In the genomic region with DNA sequence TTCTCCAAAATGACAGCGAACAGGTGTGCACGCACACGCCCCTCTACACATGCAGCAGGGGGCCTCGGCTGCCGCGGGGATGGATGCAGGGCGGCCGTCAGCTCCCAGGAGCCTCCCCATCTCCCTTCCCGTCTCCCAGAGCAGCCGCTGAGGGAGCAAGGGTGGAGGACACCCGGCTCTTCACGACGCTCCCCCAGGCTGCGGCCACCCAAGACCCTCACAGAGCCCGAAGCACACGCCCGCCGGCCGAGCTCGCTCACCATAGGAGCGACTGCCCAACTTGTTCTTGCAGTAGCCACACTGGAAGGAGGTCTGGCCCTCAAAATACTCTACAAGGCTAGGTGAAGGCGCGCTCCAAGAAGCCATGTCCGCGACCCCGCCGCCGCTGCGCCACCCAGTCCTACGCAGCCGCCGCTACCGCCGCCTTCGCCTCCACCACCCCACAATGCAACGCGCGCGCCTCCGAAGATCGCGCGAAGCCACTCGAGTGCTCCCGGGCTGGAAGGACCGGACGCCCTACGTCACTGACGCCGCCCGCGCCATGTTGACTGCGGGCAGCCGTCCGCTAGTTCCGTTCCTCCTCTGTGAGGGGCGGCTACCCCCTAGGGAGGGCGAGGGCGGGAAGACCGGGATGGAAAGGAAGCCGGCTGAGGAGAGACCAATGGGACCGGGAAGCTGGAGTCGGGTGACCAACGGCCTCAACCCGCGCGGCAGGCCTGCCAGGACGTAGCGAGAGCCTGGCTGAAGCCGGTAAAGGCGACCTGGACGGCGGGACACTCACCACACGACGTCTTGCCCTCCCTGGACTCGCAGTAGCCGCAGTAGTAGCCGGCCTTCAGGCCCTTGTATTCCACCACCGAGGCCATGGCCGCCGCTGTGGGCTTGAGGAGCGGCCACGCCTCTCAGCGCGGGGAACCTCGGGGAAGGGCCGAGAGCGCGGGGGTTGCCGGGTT, we compare ENCODE assay signal across 8 mouse cellular contexts. TPM values are rescaled to one million over a fixed set of nuclear protein-coding genes. Genes with fewer than 3 reads are reported as not detected.
DNase-seq lines count a peak whose midpoint lies in the region; ATAC-seq lines count a peak whose summit lies in the region.

No protein-coding gene starts in this region.

- peak overlapping the region; percentile 99 for H3K9ac ChIP-seq in hindbrain, embryonic 15.5 days

- ATAC-seq in hindbrain, embryonic 15.5 days (ENCODE audit: low FRiP score, low read depth) = peak; percentile 98

- DNase-seq in T-cell, adult 2 months (ENCODE audit: low spot score) = peak; percentile 93
- DNase-seq in cerebellum, postnatal 36 days = peak; percentile 97 to 98
- DNase-seq in frontal cortex, postnatal 36 days (ENCODE audit: low spot score in 2 of 2) = peak; percentile 97 to 98
- peak; percentile 92 for DNase-seq in left cerebral cortex, adult 11 months (ENCODE audit: low spot score)
- DNase-seq in lung, postnatal 4 days = peak; percentile 99
- DNase-seq in retina, postnatal 7 days (ENCODE audit: low read depth, low spot score) = peak; percentile 97
- peak; percentile 98 for DNase-seq in urinary bladder, adult 2 months (ENCODE audit: low spot score)

- 0 out of 2 replicates have a peak, but pooled peaks cover 4% of the 10 kb centered on the region for H3K36me3 ChIP-seq in hindbrain, embryonic 15.5 days

- peak overlapping the region; percentile 67 for H3K4me2 ChIP-seq in hindbrain, embryonic 15.5 days

- H3K27me3 ChIP-seq in hindbrain, embryonic 15.5 days = no peaks in the 10 kb centered on the region

- H3K4me3 ChIP-seq in hindbrain, embryonic 15.5 days = peak overlapping the region; percentile 99

- H3K27ac ChIP-seq in hindbrain, embryonic 15.5 days (replicated peaks) = peak overlapping the region; percentile 99

- no peaks in the 10 kb centered on the region for H3K9me3 ChIP-seq in hindbrain, embryonic 15.5 days

- peaks cover 33% of the 10 kb centered on the region for H3K4me1 ChIP-seq in hindbrain, embryonic 15.5 days (replicated peaks)

- WGBS in hindbrain, embryonic 15.5 days = under 1% methylated on average over 90 of the region's 90 CpGs

RNA-seq across cellular contexts. Expression of gene Ate1, which starts 0.8 kb away (rescaled TPM):
- 110 and 114 TPM in 2 replicates for polyA plus RNA-seq in hindbrain, embryonic 15.5 days (2015; fragmentation: Nextera tagmentation; extraction: Ambion mirVana)
- 15.6 and 24.0 TPM in 2 replicates for polyA plus RNA-seq in urinary bladder, adult 2 months (2012; rRNA removed)

RNA-seq across cellular contexts. Expression of gene Nsmce4a, which starts 53.5 kb away (rescaled TPM):
- 81.4 and 86.2 TPM in 2 replicates for polyA plus RNA-seq in hindbrain, embryonic 15.5 days (2015; fragmentation: Nextera tagmentation; extraction: Ambion mirVana)
- polyA plus RNA-seq in urinary bladder, adult 2 months (2012; rRNA removed) = 61.5 and 65.4 TPM in 2 replicates

RNA-seq across cellular contexts. Expression of gene Tacc2, which starts 57.9 kb away (rescaled TPM):
- 62.1 and 65.3 TPM in 2 replicates for polyA plus RNA-seq in hindbrain, embryonic 15.5 days (2015; fragmentation: Nextera tagmentation; extraction: Ambion mirVana)
- 67.5 and 88.1 TPM in 2 replicates for polyA plus RNA-seq in urinary bladder, adult 2 months (2012; rRNA removed)

Comparison
In these comparisons a context has a peak if more than half of its experiments do, and no peak if none do; other contexts are left out.
1. Peak in every context shown above with its lines: DNase-seq, ATAC-seq, H3K4me3 ChIP-seq and H3K27ac ChIP-seq.